In genomic region chr11:95585281-95585680, GRCm38 (mm10) we compare ENCODE assay signal across 8 mouse cellular contexts. TPM values are rescaled to one million over a fixed set of nuclear protein-coding genes. Genes with fewer than 3 reads are reported as not detected.
DNase-seq lines count a peak whose midpoint lies in the region; ATAC-seq and TF ChIP-seq lines count a peak whose summit lies in the region.

No protein-coding gene starts in this region.

- peak overlapping the region; percentile 86 for H3K4me2 ChIP-seq in embryonic facial prominence, embryonic 13.5 days
- peak overlapping the region; percentile 88 for H3K4me2 ChIP-seq in intestine, embryonic 15.5 days (replicated peaks)
- H3K4me2 ChIP-seq in lung, postnatal 0 days (replicated peaks; ENCODE audit: low read depth, low read length): peak overlapping the region; percentile 33; the same call in 1 of the 2 replicates

- ATAC-seq in embryonic facial prominence, embryonic 13.5 days (ENCODE audit: insufficient number of reproducible peaks, insufficient read depth, low FRiP score, low TSS enrichment, low read depth): no peak
- peak; percentile 30; the same call in 1 of the 2 replicates for ATAC-seq in intestine, embryonic 15.5 days
- no peak for ATAC-seq in lung, postnatal 0 days
- ATAC-seq in activated CD4-positive, CD25-positive, alpha-beta regulatory T cell, adult 4 months: no peak

- H3K27me3 ChIP-seq in embryonic facial prominence, embryonic 13.5 days: peaks cover 88% of the 10 kb centered on the region
- H3K27me3 ChIP-seq in intestine, embryonic 15.5 days (replicated peaks): peaks cover 82% of the 10 kb centered on the region
- peaks cover 60% of the 10 kb centered on the region for H3K27me3 ChIP-seq in lung, postnatal 0 days (replicated peaks; ENCODE audit: insufficient read depth, low read length)

- DNase-seq in adrenal gland, postnatal 14 days: peak; percentile 60
- DNase-seq in adrenal gland, adult 8-10 months: no peak
- DNase-seq in lung, postnatal 0 days (ENCODE audit: low spot score): peak; percentile 29
- no peak for DNase-seq in urinary bladder, postnatal 4 days (ENCODE audit: low spot score in 2 of 2)
- DNase-seq in cerebellum, adult 11-12 months: no peak

- H3K36me3 ChIP-seq in embryonic facial prominence, embryonic 13.5 days: 0 out of 2 replicates have a peak, but pooled peaks cover under 1% of the 10 kb centered on the region
- no peaks in the 10 kb centered on the region for H3K36me3 ChIP-seq in intestine, embryonic 15.5 days
- no peaks in the 10 kb centered on the region for H3K36me3 ChIP-seq in lung, postnatal 0 days (ENCODE audit: insufficient read depth, low read length)

- H3K4me1 ChIP-seq in embryonic facial prominence, embryonic 13.5 days: peaks cover 69% of the 10 kb centered on the region
- peaks cover 34% of the 10 kb centered on the region for H3K4me1 ChIP-seq in intestine, embryonic 15.5 days (replicated peaks)
- peaks cover 17% of the 10 kb centered on the region for H3K4me1 ChIP-seq in lung, postnatal 0 days (ENCODE audit: insufficient read depth, low read depth, low read length)

- H3K9ac ChIP-seq in embryonic facial prominence, embryonic 13.5 days: peak overlapping the region; percentile 77
- H3K9ac ChIP-seq in intestine, embryonic 15.5 days: 0 out of 2 replicates have a peak overlapping the region, but pooled peaks have one; percentile 8
- no peak overlapping the region for H3K9ac ChIP-seq in lung, postnatal 0 days (replicated peaks; ENCODE audit: low read depth)

- no peaks in the 10 kb centered on the region for H3K9me3 ChIP-seq in embryonic facial prominence, embryonic 13.5 days
- H3K9me3 ChIP-seq in intestine, embryonic 15.5 days: no peaks in the 10 kb centered on the region
- no peaks in the 10 kb centered on the region for H3K9me3 ChIP-seq in lung, postnatal 0 days (ENCODE audit: low read length)

- no peak for TF ChIP-seq EP300 in lung, postnatal 0 days (IDR thresholded peaks at IDR 0.05)

- no peak overlapping the region for H3K27ac ChIP-seq in embryonic facial prominence, embryonic 13.5 days
- H3K27ac ChIP-seq in intestine, embryonic 15.5 days: no peak overlapping the region
- no peak overlapping the region for H3K27ac ChIP-seq in lung, postnatal 0 days (ENCODE audit: low read length)

- peak overlapping the region; percentile 57 for H3K4me3 ChIP-seq in embryonic facial prominence, embryonic 13.5 days
- H3K4me3 ChIP-seq in intestine, embryonic 15.5 days (replicated peaks): peak overlapping the region; percentile 40
- H3K4me3 ChIP-seq in lung, postnatal 0 days (ENCODE audit: low read depth, low read length): peak overlapping the region; percentile 17

- no peak for TF ChIP-seq CTCF in lung, postnatal 0 days (IDR thresholded peaks at IDR 0.05)

- under 1% methylated on average over 24 of the region's 24 CpGs for WGBS in embryonic facial prominence, embryonic 13.5 days
- WGBS in intestine, embryonic 15.5 days: under 1% methylated on average over 24 of the region's 24 CpGs
- under 1% methylated on average over 24 of the region's 24 CpGs for WGBS in lung, postnatal 0 days

RNA-seq across cellular contexts. Expression of gene Ngfr, which starts 2.3 kb away (rescaled TPM):
- 5.6 and 14.3 TPM in 2 replicates for total RNA-seq in adrenal gland, postnatal 14 days (2021)
- total RNA-seq in adrenal gland, adult 8-10 months (2022): 1 to 10 TPM; 4.0 to 6.0 (median 5.2) TPM
- 25.4 and 27.2 TPM in 2 replicates for polyA plus RNA-seq in embryonic facial prominence, embryonic 13.5 days (2015; fragmentation: Nextera tagmentation; extraction: Ambion mirVana)
- polyA plus RNA-seq in intestine, embryonic 15.5 days (2015; fragmentation: Nextera tagmentation; extraction: Ambion mirVana): 14.5 and 15.8 TPM in 2 replicates
- 0.43 and 0.50 TPM in 2 replicates for polyA plus RNA-seq in lung, postnatal 0 days (2015; fragmentation: Nextera tagmentation; extraction: Ambion mirVana)
- polyA plus RNA-seq in activated CD4-positive, CD25-positive, alpha-beta regulatory T cell, adult 4 months (2017; shearing (Covaris generic)): not detected

Comparison
In these comparisons a context has a peak if more than half of its experiments do, and no peak if none do; other contexts are left out.
1. DNase-seq: peak in adrenal gland, postnatal 14 days (single experiment) and lung, postnatal 0 days (single experiment); none in adrenal gland, adult 8-10 months (single experiment), urinary bladder, postnatal 4 days (0 of 2) and cerebellum, adult 11-12 months (single experiment).
2. H3K4me2 ChIP-seq: peak in every context shown above with its lines; median percentile 88 in intestine, embryonic 15.5 days; 86 in embryonic facial prominence, embryonic 13.5 days; 33 in lung, postnatal 0 days.
3. RNA of gene Ngfr, which starts 2.3 kb away (polyA plus RNA-seq): 25.4 to 27.2 TPM in embryonic facial prominence, embryonic 13.5 days and 14.5 to 15.8 TPM in intestine, embryonic 15.5 days; 0.43 to 0.50 TPM in lung, postnatal 0 days and not detected in activated CD4-positive, CD25-positive, alpha-beta regulatory T cell, adult 4 months; every median in the first group is over 10 times any median in the second.
4. Peak in every context shown above with its lines, with median percentiles within 50 percentile points of each other: H3K4me3 ChIP-seq.